Mouse (Mus musculus): ENCODE results near the gene Yif1a. TPM values are rescaled to one million over a fixed set of nuclear protein-coding genes. Genes with fewer than 3 reads are reported as not detected.

Yif1a gene
- polyA plus RNA-seq, 1 experiment = 96.4 TPM

GRCm38 (mm10) chr19:5139640-5140039 is 51.3 kb downstream of the Yif1a start:
- Histone ChIP-seq H3K4me3 (ENCODE audit: insufficient read depth, low read length) (no peak overlapping the region), H3K27ac (ENCODE audit: insufficient read depth, low read length) (no peak overlapping the region), H3K4me1 (ENCODE audit: control insufficient read depth, insufficient read depth, low read length) (no peaks in the 10 kb centered on the region)
- TF ChIP-seq CTCF (IDR thresholded peaks at IDR 0.05; ENCODE audit: borderline replicate concordance, insufficient read depth, low read length) (no peak), POLR2A (IDR thresholded peaks at IDR 0.05; ENCODE audit: low read depth, low read length) (no peak)

Other genes with a start within 250 kb of the Yif1a start
- 43.3 and 48.7 TPM in 2 replicates for gene Ccs, start 249.2 kb upstream of the Yif1a start, polyA plus RNA-seq (2011; ENCODE audit: insufficient read length, low read depth, missing spikeins)
- 0.26 TPM in 1 of 2 replicates, not detected in the other for gene Ccdc87, start 249.2 kb upstream of the Yif1a start, polyA plus RNA-seq (2011; ENCODE audit: insufficient read length, low read depth, missing spikeins)
- 20.3 and 23.5 TPM in 2 replicates for gene Ctsf, start 233.4 kb upstream of the Yif1a start, polyA plus RNA-seq (2011; ENCODE audit: insufficient read length, low read depth, missing spikeins)
- gene Actn3, start 210.6 kb upstream of the Yif1a start, polyA plus RNA-seq (2011; ENCODE audit: insufficient read length, low read depth, missing spikeins) = 1.4 and 1.5 TPM in 2 replicates
- gene Zdhhc24, start 209.9 kb upstream of the Yif1a start, polyA plus RNA-seq (2011; ENCODE audit: insufficient read length, low read depth, missing spikeins) = 9.5 and 11.1 TPM in 2 replicates
- gene Bbs1, start 181.9 kb upstream of the Yif1a start, polyA plus RNA-seq (2011; ENCODE audit: insufficient read length, low read depth, missing spikeins) = 1.7 and 4.0 TPM in 2 replicates
- 74.9 and 81.0 TPM in 2 replicates for gene Dpp3, start 160.3 kb upstream of the Yif1a start, polyA plus RNA-seq (2011; ENCODE audit: insufficient read length, low read depth, missing spikeins)
- gene Peli3, start 145.4 kb upstream of the Yif1a start, polyA plus RNA-seq (2011; ENCODE audit: insufficient read length, low read depth, missing spikeins) = 0.99 and 2.5 TPM in 2 replicates
- 67.0 and 81.9 TPM in 2 replicates for gene Mrpl11, start 126.4 kb upstream of the Yif1a start, polyA plus RNA-seq (2011; ENCODE audit: insufficient read length, low read depth, missing spikeins)
- gene Npas4, start 98.2 kb upstream of the Yif1a start, polyA plus RNA-seq (2011; ENCODE audit: insufficient read length, low read depth, missing spikeins) = 4.5 and 7.4 TPM in 2 replicates
- gene Slc29a2, start 64.7 kb upstream of the Yif1a start, polyA plus RNA-seq (2011; ENCODE audit: insufficient read length, low read depth, missing spikeins) = 6.0 and 8.0 TPM in 2 replicates
- gene B4gat1, start 49.7 kb upstream of the Yif1a start, polyA plus RNA-seq (2011; ENCODE audit: insufficient read length, low read depth, missing spikeins) = 31.4 and 33.5 TPM in 2 replicates
- 0.60 and 1.5 TPM in 2 replicates for gene AC124502.3, start 49.6 kb upstream of the Yif1a start, polyA plus RNA-seq (2011; ENCODE audit: insufficient read length, low read depth, missing spikeins)
- gene Brms1, start 47.2 kb upstream of the Yif1a start, polyA plus RNA-seq (2011; ENCODE audit: insufficient read length, low read depth, missing spikeins) = 12.9 and 14.5 TPM in 2 replicates
- 60.2 and 82.9 TPM in 2 replicates for gene Rin1, start 38.1 kb upstream of the Yif1a start, polyA plus RNA-seq (2011; ENCODE audit: insufficient read length, low read depth, missing spikeins)
- gene Cd248, start 20.5 kb upstream of the Yif1a start, polyA plus RNA-seq (2011; ENCODE audit: insufficient read length, low read depth, missing spikeins) = 202 and 292 TPM in 2 replicates
- 6.0 and 7.2 TPM in 2 replicates for gene Tmem151a, start 3.0 kb upstream of the Yif1a start, polyA plus RNA-seq (2011; ENCODE audit: insufficient read length, low read depth, missing spikeins)
- gene Cnih2, start 10.0 kb downstream of the Yif1a start, polyA plus RNA-seq (2011; ENCODE audit: insufficient read length, low read depth, missing spikeins) = 4.7 and 5.2 TPM in 2 replicates
- gene Rab1b, start 18.5 kb downstream of the Yif1a start, polyA plus RNA-seq (2011; ENCODE audit: insufficient read length, low read depth, missing spikeins) = 115 and 123 TPM in 2 replicates
- gene Klc2, start 30.0 kb downstream of the Yif1a start, polyA plus RNA-seq (2011; ENCODE audit: insufficient read length, low read depth, missing spikeins) = 20.1 and 24.2 TPM in 2 replicates
- 23.3 and 23.5 TPM in 2 replicates for gene Pacs1, start 184.6 kb downstream of the Yif1a start, polyA plus RNA-seq (2011; ENCODE audit: insufficient read length, low read depth, missing spikeins)
- 126 and 140 TPM in 2 replicates for gene Sf3b2, start 206.9 kb downstream of the Yif1a start, polyA plus RNA-seq (2011; ENCODE audit: insufficient read length, low read depth, missing spikeins)
- gene Gal3st3, start 209.8 kb downstream of the Yif1a start, polyA plus RNA-seq (2011; ENCODE audit: insufficient read length, low read depth, missing spikeins) = 0.20 and 0.35 TPM in 2 replicates
- not detected in 2 replicates for gene Catsper1, start 247.2 kb downstream of the Yif1a start, polyA plus RNA-seq (2011; ENCODE audit: insufficient read length, low read depth, missing spikeins)

Data from embryonic fibroblast, embryonic 13.5 days (primary cell).